Mouse (Mus musculus) CD4-positive naive resting alpha-beta T cell, adult 57 days (primary cell): ENCODE results near the gene Slirp. TPM values are rescaled to one million over a fixed set of nuclear protein-coding genes. Genes with fewer than 3 reads are reported as not detected.

Source experiments
- total RNA-seq: library from RNA; stranded (reverse); gene quantifications from one replicate; pipeline ENCODE4 v1.2.4, GENCODE M21; 2023

Slirp gene
- total RNA-seq, result 30.9 TPM

GRCm38 (mm10) chr12:87443700-87444122, at the start of gene Slirp, which contains the start of gene Alkbh1:
Gene Slirp (plus strand): TSS chr12:87443896.
Gene Alkbh1 (minus strand): TSS chr12:87444017.

GRCm38 (mm10) chr12:87471964-87472786, 28.5 kb downstream of the Slirp start, which contains the start of gene Snw1:
Gene Snw1 (minus strand): TSS chr12:87472274.

GRCm38 (mm10) chr12:87494421-87494820, 50.7 kb downstream of the Slirp start, which contains the start of gene Gm5788:
Gene Gm5788 (plus strand): TSS chr12:87494721.

Other genes with a start within 250 kb of the Slirp start
- gene Samd15, start 244.2 kb upstream of the Slirp start, total RNA-seq, result 1.8 TPM
- 13.7 TPM for gene Tmed8, start 243.4 kb upstream of the Slirp start, total RNA-seq
- gene Noxred1, start 205.2 kb upstream of the Slirp start, total RNA-seq, result 1.6 TPM
- gene Vipas39, start 177.6 kb upstream of the Slirp start, total RNA-seq, result 27.3 TPM
- gene Ahsa1, start 177.4 kb upstream of the Slirp start, total RNA-seq, result 104 TPM
- gene Ism2, start 144.2 kb upstream of the Slirp start, total RNA-seq, result not detected
- 82.5 TPM for gene Sptlc2, start 55.5 kb upstream of the Slirp start, total RNA-seq
- gene Alkbh1, start 121 bp downstream of the Slirp start, total RNA-seq, result 97.2 TPM
- gene Snw1, start 28.4 kb downstream of the Slirp start, total RNA-seq, result 87.4 TPM
- gene Gm5788, start 50.8 kb downstream of the Slirp start, total RNA-seq, result not detected
- gene Gm8300, start 70.4 kb downstream of the Slirp start, total RNA-seq, result not detected
- not detected for gene Oog1, start 158.8 kb downstream of the Slirp start, total RNA-seq
- gene Gm4027, start 175.0 kb downstream of the Slirp start, total RNA-seq, result not detected
- gene Gm16381, start 200.7 kb downstream of the Slirp start, total RNA-seq, result not detected